Mouse (Mus musculus): ENCODE results near the gene C87499. TPM values are rescaled to one million over a fixed set of nuclear protein-coding genes. Genes with fewer than 3 reads are reported as not detected.
A peak's percentile ranks its signal among the peaks of the same experiment; 100 is the strongest.

C87499 gene
- not detected in 2 replicates for total RNA-seq (2012; rRNA removed)
- not detected in 2 replicates for total RNA-seq (2014; rRNA removed)
- not detected in 2 replicates for polyA plus RNA-seq (2012; ENCODE audit: insufficient read length, low read depth)

DNA sequence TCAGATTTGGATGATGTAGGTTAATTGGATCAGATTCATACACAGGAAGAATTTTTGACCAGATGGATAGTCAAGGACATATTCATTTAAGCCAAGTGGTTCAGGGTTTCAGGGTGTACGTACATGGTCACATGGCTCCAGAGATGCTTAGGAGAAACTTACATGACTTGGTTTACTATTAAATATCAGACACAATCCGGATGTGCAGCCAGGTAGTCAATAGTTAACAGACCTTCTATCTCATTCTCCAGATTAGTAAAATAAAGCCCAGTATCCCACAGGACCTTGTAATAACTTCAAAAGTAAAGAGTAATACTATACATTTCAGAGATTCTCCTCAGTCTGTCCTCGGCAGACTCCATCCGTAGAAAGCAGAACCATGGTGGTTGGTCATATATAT, at the start of gene C87499:
TSS of gene C87499 (minus strand) at position 101 of the 400 bp plus-strand sequence.
- Histone ChIP-seq H3K27ac (ENCODE audit: insufficient read depth, low read depth) (no peak within 1 kb of the TSS), H3K79me2 (replicated peaks; ENCODE audit: control insufficient read depth, extremely low read depth, insufficient read depth, poor library complexity, severe bottlenecking) (no peaks in the 10 kb centered on the region), H3K36me3 (replicated peaks in 1 of 2; ENCODE audit: control insufficient read depth in 1 of 2, insufficient read depth in 1 of 2, low read length in 1 of 2) (no peaks in the 10 kb centered on the region), H3K4me3 (replicated peaks in 1 of 3; ENCODE audit: low read depth in 2 of 3, low read length in 2 of 3, poor library complexity in 1 of 3) (no peak within 1 kb of the TSS), H3K4me1 (ENCODE audit: control insufficient read depth in 1 of 2, insufficient read depth in 2 of 2) (no peaks in the 10 kb centered on the region), H3K9me3 (replicated peaks; ENCODE audit: low read length) (no peaks in the 10 kb centered on the region), H3K4me2 (ENCODE audit: insufficient read depth, low read depth, poor library complexity, severe bottlenecking) (no peak within 1 kb of the TSS), H3K27me3 (replicated peaks) (peaks cover 21% of the 10 kb centered on the region), H3K9ac (ENCODE audit: insufficient read depth, low read depth) (no peak within 1 kb of the TSS)
- TF ChIP-seq CHD1 (IDR thresholded peaks at IDR 0.05; ENCODE audit: low read depth, low read length) (no peak), ELF1 (IDR thresholded peaks at IDR 0.05; ENCODE audit: low read depth, low read length) (no peak), MYC (IDR thresholded peaks at IDR 0.05; ENCODE audit: low read depth, low read length) (no peak), EP300 (IDR thresholded peaks at IDR 0.05; ENCODE audit: low read length) (no peak), HCFC1 (IDR thresholded peaks at IDR 0.05; ENCODE audit: low read depth, low read length) (no peak)
- DNase-seq (ENCODE audit: extremely low read depth) = no peak
- in situ Hi-C loops (cut with MboI; ENCODE audit: low pct_ligation_motif_present, low pct_unique_long_range_greater_than_20kb, low sequenced_read_pairs) (no loop called here), dilution Hi-C loops (cut with MboI; ENCODE audit: extremely low pct_ligation_motif_present, extremely low pct_unique_long_range_greater_than_20kb, low sequenced_read_pairs) (no loop called here)

GRCm38 (mm10) chr4:88683812-88684211, 49.6 kb upstream of the C87499 start, which contains the start of gene Ifna2:
Gene Ifna2 (minus strand): TSS chr4:88683912.
- dilution Hi-C loops (cut with MboI; ENCODE audit: extremely low pct_ligation_motif_present, extremely low pct_unique_long_range_greater_than_20kb, low sequenced_read_pairs) = no loop called here
- TF ChIP-seq ZC3H11A (IDR thresholded peaks at IDR 0.05; ENCODE audit: low read depth, low read length) (no peak), E2F4 (IDR thresholded peaks at IDR 0.05; ENCODE audit: insufficient replicate concordance, low read depth, low read length) (no peak), CTCF (conservative IDR thresholded peaks at IDR 0.05 in 1 of 2, IDR thresholded peaks at IDR 0.05 in 1 of 2; ENCODE audit: low read depth in 2 of 2, low read length in 2 of 2) (no peak), JUN (IDR thresholded peaks at IDR 0.05; ENCODE audit: insufficient read depth, low read depth, low read length) (no peak), UBTF (IDR thresholded peaks at IDR 0.05; ENCODE audit: low read depth, low read length) (no peak), NRF1 (IDR thresholded peaks at IDR 0.05; ENCODE audit: low read depth, low read length) (no peak), NELFE (IDR thresholded peaks at IDR 0.05; ENCODE audit: low read depth, low read length) (no peak), ZNF384 (IDR thresholded peaks at IDR 0.05; ENCODE audit: low read depth, low read length) (no peak), ELF1 (IDR thresholded peaks at IDR 0.05; ENCODE audit: low read depth, low read length) (no peak)
- H3K4me3 ChIP-seq (replicated peaks in 1 of 3; ENCODE audit: low read depth in 2 of 3, low read length in 2 of 3, poor library complexity in 1 of 3) = no peak within 1 kb of the TSS
- no peaks in the 10 kb centered on the region for H3K36me3 ChIP-seq (replicated peaks in 1 of 2; ENCODE audit: control insufficient read depth in 1 of 2, insufficient read depth in 1 of 2, low read length in 1 of 2)
- H3K4me1 ChIP-seq (ENCODE audit: control insufficient read depth in 1 of 2, insufficient read depth in 2 of 2) = peaks cover 0 to 8% of the 10 kb centered on the region in 2 experiments; a peak in 1 of 4 replicates
- no peaks in the 10 kb centered on the region for H3K79me2 ChIP-seq (replicated peaks; ENCODE audit: control insufficient read depth, extremely low read depth, insufficient read depth, poor library complexity, severe bottlenecking)
- H3K9ac ChIP-seq (ENCODE audit: insufficient read depth, low read depth) = no peak within 1 kb of the TSS
- H3K4me2 ChIP-seq (ENCODE audit: insufficient read depth, low read depth, poor library complexity, severe bottlenecking) = no peak within 1 kb of the TSS
- H3K27me3 ChIP-seq (replicated peaks) = peaks cover 4% of the 10 kb centered on the region
- DNase-seq (ENCODE audit: extremely low read depth) = no peak
- in situ Hi-C loops (cut with MboI; ENCODE audit: low pct_ligation_motif_present, low pct_unique_long_range_greater_than_20kb, low sequenced_read_pairs) = no loop called here
- H3K9me3 ChIP-seq (replicated peaks; ENCODE audit: low read length) = no peaks in the 10 kb centered on the region
- no peak within 1 kb of the TSS for H3K27ac ChIP-seq (ENCODE audit: insufficient read depth, low read depth)

GRCm38 (mm10) chr4:88681353-88681752, 47.1 kb upstream of the C87499 start:
- dilution Hi-C loops (cut with MboI; ENCODE audit: extremely low pct_ligation_motif_present, extremely low pct_unique_long_range_greater_than_20kb, low sequenced_read_pairs) = no loop called here
- Histone ChIP-seq H3K79me2 (replicated peaks; ENCODE audit: control insufficient read depth, extremely low read depth, insufficient read depth, poor library complexity, severe bottlenecking) (no peaks in the 10 kb centered on the region), H3K27me3 (replicated peaks) (no peaks in the 10 kb centered on the region), H3K9me3 (replicated peaks; ENCODE audit: low read length) (no peaks in the 10 kb centered on the region), H3K4me1 (ENCODE audit: control insufficient read depth in 1 of 2, insufficient read depth in 2 of 2) (peaks cover 0 to 8% of the 10 kb centered on the region in 2 experiments; a peak in 1 of 4 replicates), H3K4me3 (replicated peaks in 1 of 3; ENCODE audit: low read depth in 2 of 3, low read length in 2 of 3, poor library complexity in 1 of 3) (no peak overlapping the region), H3K36me3 (replicated peaks in 1 of 2; ENCODE audit: control insufficient read depth in 1 of 2, insufficient read depth in 1 of 2, low read length in 1 of 2) (no peaks in the 10 kb centered on the region), H3K4me2 (ENCODE audit: insufficient read depth, low read depth, poor library complexity, severe bottlenecking) (peak overlapping the region; percentile 78), H3K9ac (ENCODE audit: insufficient read depth, low read depth) (no peak overlapping the region), H3K27ac (ENCODE audit: insufficient read depth, low read depth) (no peak overlapping the region)
- in situ Hi-C loops (cut with MboI; ENCODE audit: low pct_ligation_motif_present, low pct_unique_long_range_greater_than_20kb, low sequenced_read_pairs) = no loop called here
- no peak for DNase-seq (ENCODE audit: extremely low read depth)
- no peak for TF ChIP-seq EP300 (IDR thresholded peaks at IDR 0.05; ENCODE audit: low read length)
- no peak for TF ChIP-seq GABPA (IDR thresholded peaks at IDR 0.05; ENCODE audit: insufficient replicate concordance, low read depth, low read length)
- no peak for TF ChIP-seq IRF4 (IDR thresholded peaks at IDR 0.05; ENCODE audit: low read depth, low read length)

Measured in CH12.LX (cell line).